ENCODE assay signal across 13 mouse cellular contexts in the genomic region with DNA sequence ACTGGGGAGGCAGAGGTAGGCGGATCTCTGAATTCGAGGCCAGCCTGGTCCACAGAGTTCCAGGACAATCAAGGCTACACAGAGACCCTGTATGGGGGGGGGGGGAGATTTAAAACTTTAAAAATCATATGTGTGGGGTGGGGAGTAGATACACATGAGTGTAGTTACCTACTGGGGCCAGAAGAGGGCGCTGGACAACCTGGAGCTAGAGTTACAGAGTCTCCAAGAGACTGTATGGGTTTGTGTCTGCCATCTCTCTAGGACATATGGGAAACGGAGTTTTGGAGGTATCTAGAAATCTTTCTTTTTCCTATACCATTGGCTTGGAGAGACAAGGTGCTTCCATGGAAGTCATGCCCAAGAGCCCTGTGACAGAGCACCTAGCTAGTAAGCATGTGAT. TPM values are rescaled to one million over a fixed set of nuclear protein-coding genes. Genes with fewer than 3 reads are reported as not detected.
A peak's percentile ranks its signal among the peaks of the same experiment; 100 is the strongest.
DNase-seq lines count a peak whose midpoint lies in the region; ATAC-seq and TF ChIP-seq lines count a peak whose summit lies in the region.
"Had no signal": no experiment of that assay in that cellular context is flagged by ENCODE, and none has a peak within 500 bp of the region (broad histone marks: within the 10 kb centered on the region; RNA-seq: fewer than 3 reads in every experiment).

No protein-coding gene starts in this region.

- H3K36me3 ChIP-seq in hindbrain, embryonic 11.5 days (ENCODE audit: control insufficient read depth, insufficient read depth, low read length) = no peaks in the 10 kb centered on the region
- H3K36me3 ChIP-seq in hindbrain, embryonic 16.5 days (ENCODE audit: control insufficient read depth, insufficient read depth, low read length) = no peaks in the 10 kb centered on the region
- H3K36me3 ChIP-seq: hindbrain, embryonic 13.5 days had no signal

- TF ChIP-seq POLR2A in bone marrow, adult 2 months (IDR thresholded peaks at IDR 0.05; ENCODE audit: borderline replicate concordance, control insufficient read depth, low read depth, low read length) = no peak

- no peak overlapping the region for H3K4me2 ChIP-seq in hindbrain, embryonic 11.5 days (replicated peaks; ENCODE audit: low read depth, low read length)
- no peak overlapping the region for H3K4me2 ChIP-seq in hindbrain, embryonic 16.5 days (ENCODE audit: low read length)
- H3K4me2 ChIP-seq: hindbrain, embryonic 13.5 days had no signal

- peak; percentile 33; the same call in 1 of the 2 replicates for TF ChIP-seq CTCF in bone marrow, adult 2 months (IDR thresholded peaks at IDR 0.05; ENCODE audit: control insufficient read depth, insufficient read depth, low read length)

- H3K27ac ChIP-seq in hindbrain, embryonic 11.5 days (ENCODE audit: low read depth, low read length) = no peak overlapping the region
- no peak overlapping the region for H3K27ac ChIP-seq in hindbrain, embryonic 16.5 days (ENCODE audit: low read depth, low read length)
- H3K27ac ChIP-seq in bone marrow, adult 2 months (ENCODE audit: control insufficient read depth, insufficient read depth, low read depth, low read length, poor library complexity) = no peak overlapping the region
- H3K27ac ChIP-seq: hindbrain, embryonic 13.5 days had no signal

- peak; percentile 20 for DNase-seq in hindbrain, embryonic 11.5 days (ENCODE audit: low spot score)
- DNase-seq in right cerebral cortex, postnatal 4 days = peak; percentile 34
- no peak for DNase-seq in right cerebral cortex, postnatal 10 days (ENCODE audit: low spot score in 2 of 2)
- no peak for DNase-seq in spleen, postnatal 4 days (ENCODE audit: low spot score in 2 of 2)
- no peak for DNase-seq in Muller cell, postnatal 12 days (ENCODE audit: inconsistent ontology term)
- DNase-seq: kidney, postnatal 14 days had no signal

- H3K9me3 ChIP-seq in hindbrain, embryonic 11.5 days (ENCODE audit: control insufficient read depth, low read length) = no peaks in the 10 kb centered on the region
- no peaks in the 10 kb centered on the region for H3K9me3 ChIP-seq in hindbrain, embryonic 16.5 days (ENCODE audit: control insufficient read depth, low read length)
- H3K9me3 ChIP-seq: hindbrain, embryonic 13.5 days had no signal

- H3K4me1 ChIP-seq in hindbrain, embryonic 11.5 days (replicated peaks; ENCODE audit: control insufficient read depth, insufficient read depth, low read length) = peaks cover 10% of the 10 kb centered on the region
- peaks cover 20% of the 10 kb centered on the region for H3K4me1 ChIP-seq in hindbrain, embryonic 16.5 days (ENCODE audit: control insufficient read depth, insufficient read depth, low read depth, low read length)
- H3K4me1 ChIP-seq in bone marrow, adult 2 months (ENCODE audit: control insufficient read depth, insufficient read depth, low read length) = peaks cover 4% of the 10 kb centered on the region

- H3K9ac ChIP-seq in hindbrain, embryonic 11.5 days (ENCODE audit: low read depth, low read length) = no peak overlapping the region
- no peak overlapping the region for H3K9ac ChIP-seq in hindbrain, embryonic 16.5 days (ENCODE audit: low read depth, low read length)
- H3K9ac ChIP-seq: hindbrain, embryonic 13.5 days had no signal

- no peak overlapping the region for H3K4me3 ChIP-seq in hindbrain, embryonic 11.5 days (ENCODE audit: low read depth, low read length)
- no peak overlapping the region for H3K4me3 ChIP-seq in hindbrain, embryonic 16.5 days (ENCODE audit: low read length)
- no peak overlapping the region for H3K4me3 ChIP-seq in bone marrow, adult 2 months (replicated peaks; ENCODE audit: control insufficient read depth, low read depth, low read length)
- H3K4me3 ChIP-seq: hindbrain, embryonic 13.5 days had no signal

- no peaks in the 10 kb centered on the region for H3K27me3 ChIP-seq in hindbrain, embryonic 11.5 days (ENCODE audit: control insufficient read depth, insufficient read depth, low read length)
- no peaks in the 10 kb centered on the region for H3K27me3 ChIP-seq in hindbrain, embryonic 16.5 days (replicated peaks; ENCODE audit: control insufficient read depth, insufficient read depth, low read length)

- 57% methylated on average over 4 of the region's 4 CpGs for WGBS in hindbrain, embryonic 11.5 days
- 61% methylated on average over 4 of the region's 4 CpGs for WGBS in hindbrain, embryonic 16.5 days
- 57% methylated on average over 4 of the region's 4 CpGs for WGBS in bone marrow, adult 2 months

- no peak for ATAC-seq in hindbrain, embryonic 11.5 days (ENCODE audit: low FRiP score)
- ATAC-seq in hindbrain, embryonic 16.5 days = no peak
- no peak for ATAC-seq in frontal cortex, adult (ENCODE audit: low TSS enrichment)

RNA-seq across cellular contexts. Expression of a gene that starts 1.1 kb away (rescaled TPM):
- 1.4 and 1.7 TPM in 2 replicates for polyA plus RNA-seq in hindbrain, embryonic 11.5 days (2014; fragmentation: Nextera tagmentation; extraction: Ambion mirVana)
- 4.5 and 5.5 TPM in 2 replicates for polyA plus RNA-seq in hindbrain, embryonic 16.5 days (2015; fragmentation: Nextera tagmentation; extraction: Ambion mirVana)
- 2.8 and 3.2 TPM in 2 replicates for polyA plus RNA-seq in bone marrow, adult 2 months (2011; ENCODE audit: insufficient read depth, insufficient read length, low replicate concordance, missing spikeins)

RNA-seq across cellular contexts. Expression of a gene that starts 13.9 kb away (rescaled TPM):
- not detected in 2 replicates for polyA plus RNA-seq in hindbrain, embryonic 11.5 days (2014; fragmentation: Nextera tagmentation; extraction: Ambion mirVana)
- polyA plus RNA-seq in hindbrain, embryonic 16.5 days (2015; fragmentation: Nextera tagmentation; extraction: Ambion mirVana) = 0.08 TPM in 1 of 2 replicates, not detected in the other
- polyA plus RNA-seq in bone marrow, adult 2 months (2011; ENCODE audit: insufficient read depth, insufficient read length, low replicate concordance, missing spikeins) = not detected in 2 replicates
- polyA plus RNA-seq: forebrain, embryonic 11.5 days; gonadal fat pad, adult 2 months; hindbrain, embryonic 13.5 days; lung, embryonic 16.5 days had no signal

RNA-seq across cellular contexts. Expression of a gene that starts 25.4 kb away (rescaled TPM):
- 296 and 301 TPM in 2 replicates for polyA plus RNA-seq in hindbrain, embryonic 11.5 days (2014; fragmentation: Nextera tagmentation; extraction: Ambion mirVana)
- 37.9 and 42.9 TPM in 2 replicates for polyA plus RNA-seq in hindbrain, embryonic 16.5 days (2015; fragmentation: Nextera tagmentation; extraction: Ambion mirVana)
- 390 and 403 TPM in 2 replicates for polyA plus RNA-seq in bone marrow, adult 2 months (2011; ENCODE audit: insufficient read depth, insufficient read length, low replicate concordance, missing spikeins)

RNA-seq across cellular contexts. Expression of a gene that starts 48.5 kb away (rescaled TPM):
- 73.3 and 84.3 TPM in 2 replicates for polyA plus RNA-seq in hindbrain, embryonic 11.5 days (2014; fragmentation: Nextera tagmentation; extraction: Ambion mirVana)
- 19.6 and 21.2 TPM in 2 replicates for polyA plus RNA-seq in hindbrain, embryonic 16.5 days (2015; fragmentation: Nextera tagmentation; extraction: Ambion mirVana)
- 145 and 156 TPM in 2 replicates for polyA plus RNA-seq in bone marrow, adult 2 months (2011; ENCODE audit: insufficient read depth, insufficient read length, low replicate concordance, missing spikeins)

RNA-seq across cellular contexts. Expression of a gene that starts 48.7 kb away (rescaled TPM):
- polyA plus RNA-seq in hindbrain, embryonic 11.5 days (2014; fragmentation: Nextera tagmentation; extraction: Ambion mirVana) = 3.4 and 3.5 TPM in 2 replicates
- polyA plus RNA-seq in hindbrain, embryonic 16.5 days (2015; fragmentation: Nextera tagmentation; extraction: Ambion mirVana) = 7.0 and 8.5 TPM in 2 replicates
- 16.9 and 21.8 TPM in 2 replicates for polyA plus RNA-seq in bone marrow, adult 2 months (2011; ENCODE audit: insufficient read depth, insufficient read length, low replicate concordance, missing spikeins)

Comparison
In these comparisons a context has a peak if more than half of its experiments do, and no peak if none do; other contexts are left out.
1. DNase-seq: peak in hindbrain, embryonic 11.5 days (single experiment) and right cerebral cortex, postnatal 4 days (single experiment); none in right cerebral cortex, postnatal 10 days (0 of 2), spleen, postnatal 4 days (0 of 2) and Muller cell, postnatal 12 days (single experiment).